Mouse (Mus musculus): ENCODE results near the gene Mmp11. TPM values are rescaled to one million over a fixed set of nuclear protein-coding genes. Genes with fewer than 3 reads are reported as not detected.

The Mmp11 gene
- 1 to 10 TPM in 1 of 2 experiments, under 1 TPM in 1; 0.99 to 3.3 TPM for total RNA-seq (2023)

GRCm38 (mm10) chr10:75935680-75936541 lies at the start of gene Mmp11:
Gene Mmp11 (minus strand): TSS chr10:75936496.

GRCm38 (mm10) chr10:75954381-75954811 lies 18.1 kb upstream of the Mmp11 start, which contains the start of gene Gm5134:
Gene Gm5134 (plus strand): TSS chr10:75954514.

GRCm38 (mm10) chr10:75942736-75943477 lies 6.6 kb upstream of the Mmp11 start, which contains the start of gene Vpreb3:
Gene Vpreb3 (plus strand): TSS chr10:75943057.

GRCm38 (mm10) chr10:75940520-75940919 lies 4.2 kb upstream of the Mmp11 start, which contains the start of gene Gm867:
Gene Gm867 (minus strand): TSS chr10:75940672.

GRCm38 (mm10) chr10:75932891-75933290 lies 3.4 kb downstream of the Mmp11 start, which contains the start of gene Chchd10:
Gene Chchd10 (plus strand): TSS chr10:75933130.

GRCm38 (mm10) chr10:75921026-75921725 lies 15.1 kb downstream of the Mmp11 start, which contains the start of gene Smarcb1:
Gene Smarcb1 (minus strand): TSS chr10:75921617.

GRCm38 (mm10) chr10:75893089-75893750 lies 43.1 kb downstream of the Mmp11 start, which contains the start of gene Derl3:
Gene Derl3 (plus strand): TSS chr10:75893413.

Other genes starting within 250 kb of the Mmp11 start
- gene Cabin1, start 172.2 kb downstream of the Mmp11 start, total RNA-seq (2023), result 100 to 1,000 TPM; 103 to 130 TPM
- gene Ddt, start 163.1 kb downstream of the Mmp11 start, total RNA-seq (2023), result 10 to 100 TPM; 24.3 to 27.3 TPM
- not detected for gene Gm20441, start 155.5 kb downstream of the Mmp11 start, total RNA-seq (2023)
- gene Gstt3, start 155.1 kb downstream of the Mmp11 start, total RNA-seq (2023), result 1 to 10 TPM; 3.7 to 5.7 TPM
- not detected for gene Gstt1, start 137.9 kb downstream of the Mmp11 start, total RNA-seq (2023)
- gene Gstt4, start 114.0 kb downstream of the Mmp11 start, total RNA-seq (2023), result not detected
- 10 to 100 TPM; 29.0 to 38.9 TPM for gene Gstt2, start 99.1 kb downstream of the Mmp11 start, total RNA-seq (2023)
- gene Mif, start 76.3 kb downstream of the Mmp11 start, total RNA-seq (2023), result 100 to 1,000 TPM; 257 to 271 TPM
- gene Derl3, start 43.1 kb downstream of the Mmp11 start, total RNA-seq (2023), result 1 to 10 TPM in 1 of 2 experiments, under 1 TPM in 1; 0.93 to 2.0 TPM
- 10 to 100 TPM; 52.9 to 53.8 TPM for gene Smarcb1, start 14.9 kb downstream of the Mmp11 start, total RNA-seq (2023)
- gene Chchd10, start 3.4 kb downstream of the Mmp11 start, total RNA-seq (2023), result 10 to 100 TPM; 21.4 to 24.4 TPM
- not detected for gene Gm867, start 4.2 kb upstream of the Mmp11 start, total RNA-seq (2023)
- not detected for gene Vpreb3, start 6.6 kb upstream of the Mmp11 start, total RNA-seq (2023)
- under 1 TPM; 0.82 to 0.92 TPM for gene Gm5134, start 18.0 kb upstream of the Mmp11 start, total RNA-seq (2023)
- gene Zfp280b, start 96.2 kb upstream of the Mmp11 start, total RNA-seq (2023), result 10 to 100 TPM; 24.5 to 29.7 TPM
- not detected for gene Slc5a4b, start 174.5 kb upstream of the Mmp11 start, total RNA-seq (2023)
- not detected for gene Slc5a4a, start 211.0 kb upstream of the Mmp11 start, total RNA-seq (2023)